23 mouse cellular contexts compared by ENCODE assay signal in the genomic region with DNA sequence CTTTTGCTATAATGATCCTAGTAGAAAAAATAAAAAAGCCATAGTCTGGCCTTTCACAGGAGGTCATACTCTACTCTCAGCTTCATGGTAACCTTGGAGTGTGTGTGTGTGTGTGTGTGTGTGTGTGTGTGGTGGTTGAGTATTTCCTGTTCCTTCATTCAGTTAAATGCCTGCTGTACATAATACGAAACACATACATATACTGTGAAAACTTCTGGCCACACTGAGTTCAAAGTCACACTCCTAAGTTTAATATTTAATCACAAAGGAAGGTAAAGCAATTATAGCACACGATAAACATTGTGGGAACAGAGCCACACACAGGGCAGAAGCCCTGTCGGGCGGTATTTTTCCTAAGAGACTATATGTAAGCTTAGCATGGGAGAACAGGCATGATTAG.
DNase-seq lines count a peak whose midpoint lies in the region; ATAC-seq and TF ChIP-seq lines count a peak whose summit lies in the region.
"Had no signal": no experiment of that assay in that cellular context is flagged by ENCODE, and none has a peak within 500 bp of the region (broad histone marks: within the 10 kb centered on the region; RNA-seq: fewer than 3 reads in every experiment).

No protein-coding gene starts in this region.

- TF ChIP-seq POLR2A in small intestine, adult 2 months (IDR thresholded peaks at IDR 0.05; ENCODE audit: low read depth, low read length) = no peak

- no peak overlapping the region for H3K4me3 ChIP-seq in intestine, embryonic 15.5 days (replicated peaks)
- H3K4me3 ChIP-seq in intestine, postnatal 0 days (ENCODE audit: low read depth, low read length) = no peak overlapping the region
- no peak overlapping the region for H3K4me3 ChIP-seq in small intestine, adult 2 months (ENCODE audit: low read depth, low read length)
- no peak overlapping the region for H3K4me3 ChIP-seq in limb, embryonic 10.5 days
- H3K4me3 ChIP-seq: embryonic facial prominence, embryonic 10.5 days; embryonic facial prominence, embryonic 12.5 days; forebrain, embryonic 13.5 days; forebrain, embryonic 15.5 days had no signal

- no peak overlapping the region for H3K4me2 ChIP-seq in intestine, embryonic 15.5 days (replicated peaks)
- no peak overlapping the region for H3K4me2 ChIP-seq in intestine, postnatal 0 days (replicated peaks; ENCODE audit: low read depth)
- H3K4me2 ChIP-seq: embryonic facial prominence, embryonic 12.5 days; forebrain, embryonic 13.5 days; forebrain, embryonic 15.5 days had no signal

- intact Hi-C loops in heart, postnatal 10 days (cut with DNase I) = no loop called here

- no peaks in the 10 kb centered on the region for H3K27me3 ChIP-seq in intestine, embryonic 15.5 days (replicated peaks)
- H3K27me3 ChIP-seq in intestine, postnatal 0 days (replicated peaks; ENCODE audit: control insufficient read depth, insufficient read depth, low read length) = no peaks in the 10 kb centered on the region
- H3K27me3 ChIP-seq in small intestine, adult 2 months (ENCODE audit: control insufficient read depth, insufficient read depth, low read length) = no peaks in the 10 kb centered on the region
- H3K27me3 ChIP-seq in limb, embryonic 10.5 days (ENCODE audit: low read depth, poor library complexity, severe bottlenecking) = no peaks in the 10 kb centered on the region
- H3K27me3 ChIP-seq: embryonic facial prominence, embryonic 12.5 days; forebrain, embryonic 13.5 days; forebrain, embryonic 15.5 days; Patski had no signal

- peak overlapping the region; percentile 37; the same call in 1 of the 2 replicates for H3K27ac ChIP-seq in intestine, embryonic 15.5 days
- peak overlapping the region; percentile 79 for H3K27ac ChIP-seq in intestine, postnatal 0 days (ENCODE audit: low read depth, low read length)
- H3K27ac ChIP-seq in small intestine, adult 2 months (ENCODE audit: insufficient read depth, low read depth, low read length) = peak overlapping the region; percentile 80
- H3K27ac ChIP-seq in limb, embryonic 10.5 days = no peak overlapping the region
- H3K27ac ChIP-seq: embryonic facial prominence, embryonic 10.5 days; embryonic facial prominence, embryonic 12.5 days; forebrain, embryonic 13.5 days; forebrain, embryonic 15.5 days had no signal

- H3K36me3 ChIP-seq in intestine, embryonic 15.5 days = no peaks in the 10 kb centered on the region
- H3K36me3 ChIP-seq in intestine, postnatal 0 days (ENCODE audit: control insufficient read depth, insufficient read depth) = no peaks in the 10 kb centered on the region
- no peaks in the 10 kb centered on the region for H3K36me3 ChIP-seq in small intestine, adult 2 months (ENCODE audit: control insufficient read depth, insufficient read depth, low read length)
- H3K36me3 ChIP-seq in limb, embryonic 10.5 days = no peaks in the 10 kb centered on the region
- H3K36me3 ChIP-seq: embryonic facial prominence, embryonic 10.5 days; embryonic facial prominence, embryonic 12.5 days; forebrain, embryonic 15.5 days; G1E had no signal

- ATAC-seq in intestine, embryonic 15.5 days = peak; percentile 89
- peak; percentile 90 for ATAC-seq in intestine, postnatal 0 days
- ATAC-seq: activated CD4-positive, CD25-positive, alpha-beta regulatory T cell, adult 4 months; CD4-positive, CD25-positive, alpha-beta regulatory T cell, adult 4 months; forebrain, embryonic 13.5 days; forebrain, embryonic 15.5 days; Patski had no signal

- no peaks in the 10 kb centered on the region for H3K4me1 ChIP-seq in intestine, embryonic 15.5 days (replicated peaks)
- H3K4me1 ChIP-seq in intestine, postnatal 0 days (replicated peaks; ENCODE audit: control insufficient read depth, insufficient read depth, low read length) = peaks cover 4% of the 10 kb centered on the region; the same call in 1 of the 2 replicates
- peaks cover 7% of the 10 kb centered on the region; the same call in 1 of the 2 replicates for H3K4me1 ChIP-seq in small intestine, adult 2 months (ENCODE audit: control insufficient read depth, insufficient read depth, insufficient read length, low read length)
- no peaks in the 10 kb centered on the region for H3K4me1 ChIP-seq in limb, embryonic 10.5 days
- H3K4me1 ChIP-seq: embryonic facial prominence, embryonic 10.5 days; embryonic facial prominence, embryonic 12.5 days; forebrain, embryonic 15.5 days had no signal

- no peak overlapping the region for H3K9ac ChIP-seq in intestine, embryonic 15.5 days
- H3K9ac ChIP-seq in intestine, postnatal 0 days (ENCODE audit: low read depth, low read length) = no peak overlapping the region
- H3K9ac ChIP-seq: embryonic facial prominence, embryonic 12.5 days; forebrain, embryonic 13.5 days; forebrain, embryonic 15.5 days had no signal

- H3K9me3 ChIP-seq in intestine, embryonic 15.5 days = no peaks in the 10 kb centered on the region
- H3K9me3 ChIP-seq in intestine, postnatal 0 days (ENCODE audit: control insufficient read depth) = no peaks in the 10 kb centered on the region
- H3K9me3 ChIP-seq in limb, embryonic 10.5 days (replicated peaks) = no peaks in the 10 kb centered on the region
- H3K9me3 ChIP-seq: embryonic facial prominence, embryonic 10.5 days; embryonic facial prominence, embryonic 12.5 days; forebrain, embryonic 13.5 days; forebrain, embryonic 15.5 days had no signal

- DNase-seq in heart, adult 11 months = peak; percentile 37
- no peak for DNase-seq in heart, postnatal 10 days
- no peak for DNase-seq in limb, embryonic 10.5 days (ENCODE audit: low spot score)
- no peak for DNase-seq in layer of hippocampus, adult 9-11 months
- DNase-seq: adrenal gland, adult 8-10 months; adrenal gland, postnatal 14 days; B cell, adult 2 months; cerebellum, adult 11-12 months; cerebellum, adult 2 months; cerebellum, adult 9-10 months; cerebellum, postnatal 10 days; cerebellum, postnatal 25 days had no signal

- 69% methylated on average over 4 of the region's 4 CpGs for WGBS in intestine, embryonic 15.5 days
- 42% methylated on average over 4 of the region's 4 CpGs for WGBS in intestine, postnatal 0 days
- 27% methylated on average over 4 of the region's 4 CpGs for WGBS in small intestine, adult 2 months
- 91% methylated on average over 4 of the region's 4 CpGs for WGBS in limb, embryonic 10.5 days

- TF ChIP-seq CTCF in intestine, postnatal 0 days (IDR thresholded peaks at IDR 0.05; ENCODE audit: low read depth) = no peak
- TF ChIP-seq CTCF in small intestine, adult 2 months (IDR thresholded peaks at IDR 0.05; ENCODE audit: extremely low read depth, insufficient read length, insufficient replicate concordance, low read depth, low read length) = no peak
